Mouse (Mus musculus): ENCODE results near the gene Ttc7b.

DNA sequence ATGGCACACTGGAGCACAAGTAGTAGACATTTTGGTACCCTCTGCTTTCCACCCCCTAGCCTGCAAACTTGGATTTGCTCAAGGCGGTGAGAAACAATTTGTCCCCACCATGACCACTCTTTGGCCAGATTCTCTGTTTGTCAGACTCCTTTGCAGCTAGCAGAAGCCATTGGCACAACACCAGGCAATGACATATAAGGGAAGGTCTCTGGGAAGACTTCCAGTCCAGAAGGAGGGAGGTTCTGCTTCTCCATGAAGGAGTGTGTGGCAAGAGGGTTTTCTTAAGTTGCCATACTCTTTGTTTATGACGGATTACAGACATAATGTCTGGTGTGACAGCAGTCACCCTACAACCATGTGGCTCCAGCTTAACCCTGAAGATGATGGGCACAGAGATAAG, 233.1 kb downstream of the Ttc7b start:
- TF ChIP-seq ZNF384 (IDR thresholded peaks at IDR 0.05; ENCODE audit: low read depth, low read length): no peak
- no peak for TF ChIP-seq USF2 (IDR thresholded peaks at IDR 0.05; ENCODE audit: borderline replicate concordance in 1 of 2, insufficient read depth in 1 of 2, low read depth in 1 of 2, low read length in 2 of 2)
- TF ChIP-seq CHD2 (IDR thresholded peaks at IDR 0.05; ENCODE audit: low read length): no peak
- no peak for TF ChIP-seq HCFC1 (IDR thresholded peaks at IDR 0.05; ENCODE audit: low read depth, low read length)
- no peak for TF ChIP-seq CTCF (IDR thresholded peaks at IDR 0.05 in 2 of 3, conservative IDR thresholded peaks at IDR 0.05 in 1 of 3; ENCODE audit: control insufficient read depth in 1 of 3, insufficient read depth in 1 of 3, low read depth in 2 of 3, low read length in 3 of 3, poor library complexity in 1 of 3, severe bottlenecking in 1 of 3)
- TF ChIP-seq POLR2A (IDR thresholded peaks at IDR 0.05; ENCODE audit: control insufficient read depth in 1 of 2, insufficient read depth in 1 of 2, low read depth in 1 of 2, low read length in 2 of 2, poor library complexity in 1 of 2): no peak
- no peak for TF ChIP-seq MYC (IDR thresholded peaks at IDR 0.05; ENCODE audit: low read depth, low read length)
- no peak for TF ChIP-seq E2F4 (IDR thresholded peaks at IDR 0.05; ENCODE audit: borderline replicate concordance, low read depth, low read length)
